Mouse (Mus musculus): ENCODE measurements around the gene Pgr. TPM values are rescaled to one million over a fixed set of nuclear protein-coding genes. Genes with fewer than 3 reads are reported as not detected.

Gene Pgr
- polyA plus RNA-seq, 1 experiment from 2014 or later, result 0.11 TPM

DNA sequence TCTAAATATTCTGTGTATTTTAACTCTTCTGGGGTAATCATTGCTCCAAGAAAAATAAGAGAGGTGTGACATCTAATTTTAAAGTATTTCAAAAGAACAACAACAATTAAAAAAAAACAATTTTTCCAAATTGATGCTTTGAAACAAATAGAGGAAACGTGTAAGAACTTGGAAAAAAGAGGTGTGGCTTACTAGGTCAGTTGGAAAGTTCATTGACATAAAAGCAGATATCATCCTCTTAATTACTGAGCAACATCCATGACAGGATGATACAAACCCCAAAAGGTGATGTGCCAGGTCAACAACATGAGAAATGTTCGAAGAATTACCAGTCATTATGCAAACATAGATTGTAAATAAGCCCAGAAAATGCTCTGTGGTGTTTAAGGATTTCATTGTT is 71.9 kb downstream of the Pgr start, which contains the start of gene Gm16485:
Gene Gm16485, plus strand, starts transcription at position 301 of the 400 bp plus-strand sequence.
- Histone ChIP-seq H3K27ac (no peak within 1 kb of the TSS), H3K4me1 (no peaks in the 10 kb centered on the region), H3K9me3 (replicated peaks) (no peaks in the 10 kb centered on the region), H3K36me3 (no peaks in the 10 kb centered on the region), H3K27me3 (ENCODE audit: low read depth, poor library complexity, severe bottlenecking) (no peaks in the 10 kb centered on the region), H3K4me3 (no peak within 1 kb of the TSS)
- no peak for DNase-seq (ENCODE audit: low spot score)
- 82% methylated on average over 2 of the region's 2 CpGs for WGBS

DNA sequence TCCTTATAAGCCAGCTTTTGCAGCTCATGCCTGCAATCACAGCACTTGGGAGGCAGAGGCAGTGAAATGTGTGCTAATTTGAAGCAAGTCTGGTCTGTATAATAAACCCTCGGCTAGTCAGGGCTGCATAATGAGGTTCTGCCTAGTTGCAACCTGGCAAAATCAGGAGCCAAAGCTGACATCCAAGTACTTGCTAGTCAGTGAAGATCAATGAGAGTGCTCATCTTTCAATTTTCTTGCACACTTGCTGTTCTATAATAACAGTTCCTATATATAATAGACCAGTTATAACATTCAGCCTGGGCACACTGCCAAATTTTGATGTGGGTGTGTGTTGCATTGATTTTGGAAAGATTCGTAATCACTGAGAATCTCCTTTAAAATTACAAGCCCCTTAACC is 78.1 kb downstream of the Pgr start:
- no peak for DNase-seq (ENCODE audit: low spot score)
- WGBS, result 83% methylated on average over 2 of the region's 2 CpGs

DNA sequence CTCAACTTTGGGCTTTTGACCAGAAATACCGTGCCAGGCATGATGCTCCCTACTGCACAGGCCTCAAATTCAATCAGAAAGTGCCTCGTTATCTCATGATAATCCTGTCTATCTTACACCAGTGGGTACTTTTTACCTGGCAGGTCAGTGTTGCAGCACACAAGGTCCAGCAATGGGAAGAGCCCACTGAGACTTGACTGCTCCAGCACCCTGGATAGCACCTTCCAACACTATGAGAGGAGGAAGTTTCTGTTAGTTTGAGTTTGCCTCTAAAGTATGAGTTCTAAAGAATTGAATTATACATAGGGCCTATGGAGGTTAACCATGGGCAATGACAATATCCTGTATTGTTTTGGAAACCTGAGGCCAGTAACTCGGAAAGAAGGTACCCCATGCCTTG is 82.7 kb downstream of the Pgr start:
- H3K36me3 ChIP-seq, result no peaks in the 10 kb centered on the region
- H3K27ac ChIP-seq, result no peak overlapping the region
- WGBS, result 76% methylated on average over 3 of the region's 3 CpGs
- H3K9me3 ChIP-seq (replicated peaks), result no peaks in the 10 kb centered on the region
- H3K4me3 ChIP-seq, result no peak overlapping the region
- no peaks in the 10 kb centered on the region for H3K27me3 ChIP-seq (ENCODE audit: low read depth, poor library complexity, severe bottlenecking)
- no peak for DNase-seq (ENCODE audit: low spot score)
- no peaks in the 10 kb centered on the region for H3K4me1 ChIP-seq

More for the DNA sequence above, 78.1 kb downstream of the Pgr start:
- Histone ChIP-seq H3K4me3 (no peak overlapping the region), H3K4me1 (no peaks in the 10 kb centered on the region), H3K27ac (no peak overlapping the region), H3K27me3 (ENCODE audit: low read depth, poor library complexity, severe bottlenecking) (no peaks in the 10 kb centered on the region), H3K9me3 (replicated peaks) (no peaks in the 10 kb centered on the region), H3K36me3 (no peaks in the 10 kb centered on the region)

DNA sequence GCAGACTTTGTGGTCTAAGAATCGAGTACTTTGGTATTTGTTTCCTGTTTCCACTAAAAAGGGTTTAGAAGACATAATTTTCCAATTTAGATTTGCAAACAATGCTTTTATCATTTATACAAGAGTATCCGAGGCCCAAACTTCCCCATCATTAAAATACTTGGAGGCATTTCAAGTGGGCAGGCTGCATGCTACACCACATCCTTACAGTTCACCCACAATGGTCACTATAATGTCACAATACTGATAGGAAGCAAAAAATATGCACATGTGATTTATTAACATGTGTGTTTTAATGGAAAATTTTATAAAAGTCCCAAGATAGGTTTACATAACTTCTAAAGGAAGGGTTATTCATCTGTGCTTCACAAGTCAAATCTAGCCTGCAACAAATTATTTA is 96.9 kb downstream of the Pgr start:
- Histone ChIP-seq H3K9me3 (replicated peaks) (no peaks in the 10 kb centered on the region), H3K27ac (no peak overlapping the region), H3K4me1 (no peaks in the 10 kb centered on the region), H3K36me3 (peaks cover 51% of the 10 kb centered on the region), H3K27me3 (ENCODE audit: low read depth, poor library complexity, severe bottlenecking) (no peaks in the 10 kb centered on the region), H3K4me3 (no peak overlapping the region)
- DNase-seq (ENCODE audit: low spot score), result no peak
- WGBS, result 91% methylated on average over 2 of the region's 2 CpGs

DNA sequence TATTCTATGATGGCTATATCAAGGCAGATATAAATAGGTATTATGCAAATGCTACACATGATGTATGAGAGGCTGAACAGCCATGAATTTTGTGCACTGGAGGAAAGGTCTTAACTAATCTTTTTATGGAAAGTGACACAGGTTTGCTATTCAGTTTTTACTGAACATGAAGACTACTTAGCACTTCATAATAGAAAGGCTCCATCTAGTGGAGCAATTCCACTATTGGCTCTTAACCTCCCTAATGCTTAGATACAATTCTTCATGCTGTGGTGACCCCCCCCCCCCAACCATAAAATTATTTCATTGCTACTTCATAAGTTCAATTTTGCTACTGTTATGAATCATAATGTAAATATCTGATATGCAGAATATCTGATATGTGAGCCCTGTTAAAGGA is 101.5 kb downstream of the Pgr start:
- no peak for DNase-seq (ENCODE audit: low spot score)
- Histone ChIP-seq H3K4me3 (no peak overlapping the region), H3K9me3 (replicated peaks) (no peaks in the 10 kb centered on the region), H3K27me3 (ENCODE audit: low read depth, poor library complexity, severe bottlenecking) (no peaks in the 10 kb centered on the region), H3K27ac (no peak overlapping the region), H3K4me1 (no peaks in the 10 kb centered on the region), H3K36me3 (peaks cover 48% of the 10 kb centered on the region)

DNA sequence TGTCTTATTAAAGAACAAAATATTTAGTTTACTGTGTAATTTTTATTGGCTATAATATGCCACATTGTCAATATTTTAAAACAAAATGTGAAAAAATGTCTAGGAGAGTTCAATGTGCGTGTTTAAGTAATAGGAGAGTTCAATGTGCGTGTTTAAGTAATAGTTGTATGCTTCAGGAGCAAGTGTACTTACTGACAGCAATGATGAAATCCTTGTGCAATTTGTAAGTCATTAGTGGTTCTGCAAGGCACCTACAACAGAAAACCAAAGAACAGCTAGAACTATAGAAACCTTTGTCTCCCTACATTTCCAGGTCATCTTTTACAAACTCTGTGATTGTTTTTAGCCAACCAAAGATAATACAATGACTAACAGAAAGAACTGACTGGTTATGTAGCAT is 115.5 kb downstream of the Pgr start:
- H3K36me3 ChIP-seq, result peaks cover 66% of the 10 kb centered on the region
- no peaks in the 10 kb centered on the region for H3K4me1 ChIP-seq
- no peak overlapping the region for H3K4me3 ChIP-seq
- no peaks in the 10 kb centered on the region for H3K27me3 ChIP-seq (ENCODE audit: low read depth, poor library complexity, severe bottlenecking)
- H3K9me3 ChIP-seq (replicated peaks), result no peaks in the 10 kb centered on the region
- no peak for DNase-seq (ENCODE audit: low spot score)
- WGBS, result 93% methylated on average over 2 of the region's 2 CpGs
- no peak overlapping the region for H3K27ac ChIP-seq

Other genes starting within 250 kb of the Pgr start
- gene Gm16485, start 72.0 kb downstream of the Pgr start, polyA plus RNA-seq (2016; fragmentation: Nextera tagmentation; extraction: Ambion mirVana), result not detected in 2 replicates

Data from limb, embryonic 10.5 days (tissue).